In genomic region chr5:138170936-138171561, GRCm38 (mm10) we compare ENCODE assay signal across 8 mouse cellular contexts. TPM values are rescaled to one million over a fixed set of nuclear protein-coding genes. Genes with fewer than 3 reads are reported as not detected.
DNase-seq lines count a peak whose midpoint lies in the region; ATAC-seq and TF ChIP-seq lines count a peak whose summit lies in the region.

No protein-coding gene starts in this region.

- peak; percentile 89 for ATAC-seq in hindbrain, postnatal 0 days
- peak; percentile 76 for ATAC-seq in megakaryocyte, adult 5-6 weeks (ENCODE audit: poor library complexity, severe bottlenecking)

- H3K27me3 ChIP-seq in hindbrain, postnatal 0 days (ENCODE audit: insufficient read depth, low read length) = no peaks in the 10 kb centered on the region

- intact Hi-C loops in left cerebral cortex, adult 2 months (cut with DNase I) = loop anchor here (1.0 kb wide), 2 partner anchors 10 to 16 kb away; partner anchors contain the start of genes Cnpy4, Cops6 and Taf6

- DNase-seq in WW6 (ENCODE audit: low read depth, low spot score) = peak; percentile 84
- peak; percentile 96 to 98 for DNase-seq in cerebellum, postnatal 4 days (ENCODE audit: low spot score in 2 of 2)
- peak; percentile 97 for DNase-seq in gastrocnemius, adult 18-20 months (ENCODE audit: low spot score)
- DNase-seq in hindbrain, postnatal 0 days (ENCODE audit: low spot score) = peak; percentile 98
- DNase-seq in left cerebral cortex, adult 2 months (ENCODE audit: extremely low spot score in 1 of 2, low spot score in 2 of 2) = peak; percentile 94 to 95
- peak; percentile 96 to 97 for DNase-seq in right cerebral cortex, adult 2 months (ENCODE audit: low spot score in 2 of 2)
- DNase-seq in urinary bladder, postnatal 14 days (ENCODE audit: low spot score) = peak; percentile 97

- TF ChIP-seq CTCF in hindbrain, postnatal 0 days (IDR thresholded peaks at IDR 0.05; ENCODE audit: low read depth) = peak; percentile 57
- no peak; the same call in 1 of the 2 replicates for TF ChIP-seq CTCF in left cerebral cortex, adult 2 months (IDR thresholded peaks at IDR 0.05)

- H3K4me2 ChIP-seq in hindbrain, postnatal 0 days (ENCODE audit: low read depth, low read length) = peak overlapping the region; percentile 96

- peak overlapping the region; percentile 69 for H3K9ac ChIP-seq in hindbrain, postnatal 0 days (replicated peaks; ENCODE audit: low read length)

- H3K4me3 ChIP-seq in hindbrain, postnatal 0 days (ENCODE audit: low read length) = peak overlapping the region; percentile 66
- peak overlapping the region; percentile 80 for H3K4me3 ChIP-seq in left cerebral cortex, adult 2 months

- H3K36me3 ChIP-seq in hindbrain, postnatal 0 days (ENCODE audit: insufficient read depth, low read length) = peaks cover 33% of the 10 kb centered on the region

- under 1% methylated on average over 47 of the region's 47 CpGs for WGBS in hindbrain, postnatal 0 days

- 0 out of 2 replicates have a peak, but pooled peaks cover 3% of the 10 kb centered on the region for H3K4me1 ChIP-seq in hindbrain, postnatal 0 days (ENCODE audit: insufficient read depth, low read length)

- peak overlapping the region; percentile 82 for H3K27ac ChIP-seq in hindbrain, postnatal 0 days
- peak overlapping the region; percentile 98 for H3K27ac ChIP-seq in left cerebral cortex, adult 2 months

- no peaks in the 10 kb centered on the region for H3K9me3 ChIP-seq in hindbrain, postnatal 0 days (ENCODE audit: low read length)

RNA-seq across cellular contexts. Expression of gene Ap4m1, which starts 0.8 kb away (rescaled TPM):
- total RNA-seq in gastrocnemius, adult 18-20 months (2021) = 1 to 10 TPM; 6.6 to 7.0 TPM
- 30.3 and 46.9 TPM in 2 replicates for total RNA-seq in hindbrain, postnatal 0 days (2014; rRNA removed)
- 14.5 and 16.5 TPM in 2 replicates for polyA plus RNA-seq in hindbrain, postnatal 0 days (2015; fragmentation: Nextera tagmentation; extraction: Ambion mirVana)
- 10 to 100 TPM; 24.5 to 28.5 TPM for total RNA-seq in left cerebral cortex, adult 2 months (2021)
- total RNA-seq in megakaryocyte, adult 5-6 weeks (2015) = 11.3 and 11.7 TPM in 2 replicates
- total RNA-seq in megakaryocyte, adult 5-6 weeks (2017) = 23.5 and 28.5 TPM in 2 replicates

RNA-seq across cellular contexts. Expression of gene Mcm7, which starts 1.2 kb away (rescaled TPM):
- total RNA-seq in gastrocnemius, adult 18-20 months (2021) = 1 to 10 TPM; 6.5 to 7.8 TPM
- 41.6 and 43.0 TPM in 2 replicates for total RNA-seq in hindbrain, postnatal 0 days (2014; rRNA removed)
- polyA plus RNA-seq in hindbrain, postnatal 0 days (2015; fragmentation: Nextera tagmentation; extraction: Ambion mirVana) = 58.8 and 63.3 TPM in 2 replicates
- 10 to 100 TPM; 16.0 to 18.9 TPM for total RNA-seq in left cerebral cortex, adult 2 months (2021)
- total RNA-seq in megakaryocyte, adult 5-6 weeks (2015) = 114 and 128 TPM in 2 replicates
- 184 and 191 TPM in 2 replicates for total RNA-seq in megakaryocyte, adult 5-6 weeks (2017)

RNA-seq across cellular contexts. Expression of gene Cops6, which starts 10.2 kb away (rescaled TPM):
- total RNA-seq in gastrocnemius, adult 18-20 months (2021) = 100 to 1,000 TPM; 105 to 110 TPM
- 42.9 and 57.8 TPM in 2 replicates for total RNA-seq in hindbrain, postnatal 0 days (2014; rRNA removed)
- 294 and 302 TPM in 2 replicates for polyA plus RNA-seq in hindbrain, postnatal 0 days (2015; fragmentation: Nextera tagmentation; extraction: Ambion mirVana)
- 100 to 1,000 TPM; 125 to 136 TPM for total RNA-seq in left cerebral cortex, adult 2 months (2021)
- 115 and 124 TPM in 2 replicates for total RNA-seq in megakaryocyte, adult 5-6 weeks (2015)
- total RNA-seq in megakaryocyte, adult 5-6 weeks (2017) = 34.7 and 37.8 TPM in 2 replicates

RNA-seq across cellular contexts. Expression of gene Zfp113, which starts 15.5 kb away (rescaled TPM):
- 1 to 10 TPM; 4.9 to 5.8 TPM for total RNA-seq in gastrocnemius, adult 18-20 months (2021)
- total RNA-seq in hindbrain, postnatal 0 days (2014; rRNA removed) = 11.6 and 43.2 TPM in 2 replicates
- polyA plus RNA-seq in hindbrain, postnatal 0 days (2015; fragmentation: Nextera tagmentation; extraction: Ambion mirVana) = 7.9 and 11.3 TPM in 2 replicates
- total RNA-seq in left cerebral cortex, adult 2 months (2021) = 10 to 100 TPM; 10.7 to 13.4 TPM
- 1.4 and 5.4 TPM in 2 replicates for total RNA-seq in megakaryocyte, adult 5-6 weeks (2015)
- 2.0 and 3.5 TPM in 2 replicates for total RNA-seq in megakaryocyte, adult 5-6 weeks (2017)

RNA-seq across cellular contexts. Expression of gene Taf6, which starts 16.2 kb away (rescaled TPM):
- total RNA-seq in gastrocnemius, adult 18-20 months (2021) = 10 to 100 TPM; 34.5 to 34.9 TPM
- total RNA-seq in hindbrain, postnatal 0 days (2014; rRNA removed) = 67.2 and 70.2 TPM in 2 replicates
- polyA plus RNA-seq in hindbrain, postnatal 0 days (2015; fragmentation: Nextera tagmentation; extraction: Ambion mirVana) = 48.2 and 49.9 TPM in 2 replicates
- 10 to 100 TPM; 43.8 to 45.2 TPM for total RNA-seq in left cerebral cortex, adult 2 months (2021)
- 23.4 and 25.6 TPM in 2 replicates for total RNA-seq in megakaryocyte, adult 5-6 weeks (2015)
- total RNA-seq in megakaryocyte, adult 5-6 weeks (2017) = 28.5 and 41.1 TPM in 2 replicates

Comparison
In these comparisons a context has a peak if more than half of its experiments do, and no peak if none do; other contexts are left out.
1. Peak in every context shown above with its lines: DNase-seq, ATAC-seq, H3K4me3 ChIP-seq and H3K27ac ChIP-seq.